Mouse (Mus musculus) ovary, postnatal 14 days (tissue): Measurements from ENCODE around the gene Cradd.

Source experiments
- DNase-seq: peaks from one replicate; pipeline ENCODE4 v3.0.0; 2022; ENCODE audit warnings: low spot score

The Cradd gene

GRCm38 (mm10) chr10:95238667-95239066, 85.3 kb downstream of the Cradd start:
- DNase-seq, result no peak

GRCm38 (mm10) chr10:95236226-95236625, 87.7 kb downstream of the Cradd start:
- no peak for DNase-seq

DNA sequence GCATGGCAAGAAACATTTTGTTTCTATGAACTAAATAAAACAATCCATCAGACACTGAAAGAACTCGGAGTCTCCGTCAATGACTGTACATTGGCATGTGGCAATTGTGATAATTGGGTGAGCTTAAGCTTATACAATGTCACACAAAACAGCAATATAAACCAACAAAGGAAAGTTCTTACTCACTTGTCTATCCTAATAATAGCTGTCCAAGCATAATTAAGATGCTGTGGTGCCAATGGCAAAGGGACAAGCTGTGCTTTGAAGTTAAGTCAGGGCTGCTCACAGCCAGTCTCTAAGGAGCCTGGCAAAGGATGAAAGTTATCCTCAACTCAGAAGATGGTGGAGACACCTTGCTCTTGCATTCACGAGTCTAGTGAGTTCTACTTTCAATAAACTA, 89.3 kb downstream of the Cradd start:
- no peak for DNase-seq

- DNase-seq, result no peak
These were observed 90.9 kb downstream of the Cradd start for GRCm38 (mm10) chr10:95233044-95233443.

GRCm38 (mm10) chr10:95232554-95232953, 91.4 kb downstream of the Cradd start:
- DNase-seq, result no peak

DNA sequence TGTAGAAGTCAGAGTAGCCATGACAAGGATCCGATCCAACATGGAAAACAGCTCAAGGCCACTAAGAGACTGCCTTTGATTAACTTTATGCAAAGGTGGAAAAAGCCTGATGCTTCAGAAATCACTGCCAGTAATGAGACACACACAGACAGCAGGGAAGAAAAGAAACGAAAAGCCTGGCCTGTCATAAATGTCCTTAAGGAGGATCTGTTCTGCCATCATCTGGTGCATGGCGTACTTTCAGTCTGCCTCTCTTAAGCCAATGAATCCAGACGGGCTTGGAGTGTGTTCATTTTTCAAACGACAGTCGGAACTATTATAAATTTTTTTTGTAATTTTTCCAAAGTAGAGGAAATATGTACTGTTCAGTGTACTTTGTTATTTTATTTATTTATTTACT, 95.7 kb downstream of the Cradd start:
- DNase-seq, result no peak

DNA sequence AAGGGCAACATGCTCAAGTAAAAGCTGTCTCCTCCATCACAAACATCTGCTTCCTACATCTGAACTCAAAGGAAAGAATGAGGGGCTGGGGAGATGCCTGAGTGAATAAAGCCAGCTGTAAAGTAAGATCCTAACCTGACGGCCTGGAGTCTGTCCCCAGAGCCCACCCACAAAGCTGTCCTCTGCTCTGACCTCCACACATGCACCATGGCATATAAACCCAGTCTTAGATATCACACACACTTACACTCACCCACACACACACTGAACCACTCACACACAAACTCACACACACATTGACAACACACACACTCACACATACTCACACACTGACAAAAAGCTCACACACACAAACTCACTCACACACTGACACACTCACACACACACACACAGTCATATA, 96.3 kb downstream of the Cradd start:
- no peak for DNase-seq

- DNase-seq, result no peak
These were observed 97.2 kb downstream of the Cradd start for GRCm38 (mm10) chr10:95226772-95227171.

- no peak for DNase-seq
These were observed 98.9 kb downstream of the Cradd start for GRCm38 (mm10) chr10:95225006-95225405.

DNA sequence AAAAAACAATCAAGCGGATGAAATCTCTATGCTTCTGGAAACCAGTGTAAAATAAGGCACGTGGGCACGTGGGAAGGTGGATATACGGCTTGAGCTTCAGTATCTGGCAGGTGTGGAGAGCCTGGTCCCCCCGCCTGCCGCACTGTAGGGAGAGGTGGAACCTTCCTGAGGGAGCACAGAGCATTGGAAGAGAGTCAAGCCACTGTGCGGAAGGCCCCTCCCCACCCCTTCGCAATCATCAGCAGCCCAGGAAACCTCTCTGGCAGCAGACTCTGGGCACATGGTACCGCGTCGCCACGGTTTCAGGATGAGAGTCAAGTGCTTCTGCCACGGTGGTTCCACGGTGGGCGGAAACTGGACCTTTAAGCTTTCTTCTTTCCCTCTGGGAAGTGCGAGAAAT, 100.7 kb downstream of the Cradd start:
- no peak for DNase-seq

DNA sequence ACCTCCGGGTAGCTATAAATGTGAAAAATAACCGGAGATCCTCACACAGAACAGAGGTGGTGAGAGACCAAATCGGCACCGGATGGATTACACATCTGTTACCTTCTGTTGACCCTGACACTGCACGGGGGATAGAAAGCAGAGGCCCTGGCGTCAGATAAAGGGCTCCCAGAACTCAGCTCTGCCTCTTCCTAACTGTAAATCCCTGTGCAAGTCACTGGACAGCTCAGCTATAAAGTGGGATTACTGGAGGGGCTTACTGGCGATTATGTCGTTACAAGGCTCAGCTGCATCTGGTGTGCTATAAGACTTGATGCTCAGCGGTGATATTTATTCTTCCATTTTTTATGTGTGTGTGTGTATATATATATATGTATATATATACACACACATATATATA, 102.0 kb downstream of the Cradd start:
- no peak for DNase-seq

DNA sequence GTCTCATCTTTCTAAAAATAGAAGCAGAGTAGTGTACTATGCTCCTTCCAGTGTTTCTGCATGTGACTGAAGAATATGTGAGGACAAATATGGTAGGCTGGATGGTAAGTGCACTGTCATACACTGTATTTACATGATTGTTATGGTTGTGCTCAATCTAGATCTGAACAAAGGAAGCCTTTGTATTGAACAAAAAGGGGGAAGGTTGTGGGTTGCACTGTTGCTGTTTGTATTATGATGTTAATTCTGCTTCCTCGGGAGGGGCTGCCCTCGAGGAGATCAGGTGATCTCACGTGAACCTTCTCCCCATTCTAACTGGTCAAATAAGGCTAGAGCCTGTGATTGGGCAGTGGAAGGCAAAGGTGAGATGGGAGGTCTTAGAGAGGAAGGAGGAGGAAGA, 103.4 kb downstream of the Cradd start:
- DNase-seq, result no peak

- no peak for DNase-seq
These were observed 105.3 kb downstream of the Cradd start for GRCm38 (mm10) chr10:95218683-95219060.

DNA sequence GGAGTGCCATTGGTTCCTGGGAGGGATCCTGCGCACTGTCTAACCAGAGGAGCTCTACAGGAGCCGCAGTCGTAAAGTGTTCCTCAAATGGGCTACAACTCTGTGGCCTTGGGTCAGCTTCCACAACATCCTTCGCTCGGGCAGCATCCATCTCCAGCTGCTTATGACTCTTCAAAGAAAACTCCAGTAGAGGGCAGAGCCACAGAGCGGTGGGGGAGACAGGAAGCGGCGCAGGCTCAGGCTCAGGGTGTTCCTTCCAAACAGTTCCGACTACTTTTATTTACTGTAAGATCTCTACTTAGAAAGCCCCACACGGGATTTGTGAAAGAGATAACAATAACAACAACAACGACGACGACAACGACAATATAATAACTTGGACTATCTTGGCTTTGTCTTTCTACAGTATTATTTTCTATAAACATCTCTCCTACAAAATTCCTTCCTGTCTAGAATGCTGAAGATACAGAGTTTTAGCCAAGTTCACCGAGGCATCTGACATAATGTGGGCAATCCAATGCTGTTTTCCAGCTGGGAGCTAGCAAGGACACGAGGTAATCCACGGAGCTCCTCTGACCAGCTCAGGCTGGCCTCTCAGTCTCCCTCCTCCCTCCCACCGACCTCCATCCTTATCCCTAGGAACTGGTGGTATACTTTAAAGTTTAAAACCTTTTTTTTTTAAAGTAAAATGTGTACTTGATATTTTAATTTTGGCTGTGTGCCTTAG, 105.8 kb downstream of the Cradd start:
- DNase-seq, result no peak

- no peak for DNase-seq
These were observed 108.6 kb downstream of the Cradd start for GRCm38 (mm10) chr10:95215324-95215723.

GRCm38 (mm10) chr10:95213820-95214219, 110.1 kb downstream of the Cradd start:
- no peak for DNase-seq

DNA sequence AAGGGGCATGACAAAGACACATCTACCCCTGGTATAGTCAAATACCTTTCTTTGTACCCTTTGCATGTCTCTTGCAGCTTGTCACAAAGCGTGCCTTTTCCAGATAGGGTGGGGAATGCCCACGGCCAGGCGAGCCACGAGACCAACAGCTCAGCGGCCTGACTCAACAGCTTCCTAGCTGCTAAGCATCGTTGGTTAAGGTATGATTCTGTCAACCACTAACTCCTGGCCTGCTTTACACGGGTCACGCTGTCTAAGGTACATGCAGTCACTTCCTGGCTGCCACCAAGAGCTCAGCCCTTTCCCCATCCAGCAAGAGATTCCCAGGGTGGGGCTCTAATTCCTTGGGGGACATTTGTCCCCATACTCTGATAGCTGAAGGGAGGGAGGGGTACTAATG, 110.6 kb downstream of the Cradd start:
- no peak for DNase-seq

DNA sequence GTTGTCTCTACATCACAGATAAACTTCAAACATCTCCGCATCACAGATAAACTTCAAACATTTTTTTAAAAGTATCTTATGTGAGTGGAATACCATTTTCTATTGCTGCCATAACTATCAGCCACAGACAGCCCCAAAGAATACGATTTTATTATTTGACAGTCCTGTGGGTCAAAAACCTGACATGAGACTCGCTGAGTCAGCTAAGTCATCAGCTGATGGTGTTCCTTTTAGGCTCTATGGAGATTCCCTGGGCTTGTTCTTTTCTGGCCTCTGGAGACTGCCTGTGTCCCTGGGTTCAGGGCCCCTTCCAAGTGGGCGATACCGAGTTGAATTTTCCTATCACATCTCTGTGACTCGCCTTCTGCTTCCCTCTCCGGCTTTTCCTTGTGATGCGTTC, 112.3 kb downstream of the Cradd start:
- no peak for DNase-seq

GRCm38 (mm10) chr10:95210664-95211372, 113.1 kb downstream of the Cradd start:
- DNase-seq, result no peak

DNA sequence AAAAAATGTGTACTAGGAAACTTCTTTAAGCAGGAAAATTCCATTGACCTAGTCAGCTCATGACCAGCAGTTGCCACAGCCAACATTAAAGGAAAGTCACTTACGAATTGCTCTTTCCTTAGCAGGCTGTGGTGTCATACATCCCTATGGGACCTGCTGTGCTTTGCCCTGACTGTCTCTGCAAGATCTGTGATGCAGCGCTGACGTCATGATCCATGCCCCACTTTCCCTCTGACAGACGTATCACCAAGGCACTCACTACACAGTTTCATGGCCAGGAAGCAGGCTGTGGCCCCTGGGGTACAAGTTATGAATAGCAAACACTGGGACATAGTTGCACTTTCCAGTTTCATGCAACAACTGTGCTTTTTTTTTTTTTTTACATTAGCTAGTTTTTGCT, 113.8 kb downstream of the Cradd start:
- DNase-seq, result no peak

GRCm38 (mm10) chr10:95207423-95207822, 116.5 kb downstream of the Cradd start:
- no peak for DNase-seq

GRCm38 (mm10) chr10:95201514-95201913, 122.4 kb downstream of the Cradd start:
- no peak for DNase-seq

DNA sequence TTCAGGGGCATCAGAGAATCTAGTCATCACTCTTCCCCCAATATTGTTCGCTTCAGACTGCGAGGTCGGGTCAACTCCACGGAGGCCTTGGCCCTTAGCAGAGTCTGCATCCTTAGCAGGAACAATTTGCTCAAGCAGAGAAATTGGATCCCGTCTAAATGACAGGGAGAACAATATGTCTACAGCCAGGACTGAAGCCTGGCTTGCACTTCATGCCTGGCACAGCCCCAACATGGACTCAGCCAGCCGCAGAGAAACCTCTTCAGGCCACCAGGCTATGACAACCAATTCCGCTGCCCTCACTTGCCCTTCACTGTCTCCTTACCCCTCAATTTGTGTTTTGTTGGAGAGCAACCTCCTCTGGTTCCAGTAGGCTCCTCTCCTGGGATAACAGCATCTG, 123.6 kb downstream of the Cradd start:
- no peak for DNase-seq
